Mouse (Mus musculus) stomach, embryonic 16.5 days (tissue): ENCODE data around the gene Mitf. TPM values are rescaled to one million over a fixed set of nuclear protein-coding genes. Genes with fewer than 3 reads are reported as not detected.

ENCODE experiments used
- ATAC-seq: fragments of 200-750 bp; cut with Nextera tagmentation; 2 replicates; pipeline ENCODE4 v1.8.0; 2017; ENCODE audit warnings: moderate number of reproducible peaks, moderate TSS enrichment; ENCODE audit not compliant: insufficient read depth, low FRiP score
- H3K27ac ChIP-seq: fragments of 300-500 bp; sonication (generic); 2 replicates; pipeline ENCODE4 v1.5.1; 2014; ENCODE audit warnings: low read length
- H3K27me3 ChIP-seq: fragments of 300-500 bp; sonication (generic); 2 replicates; pipeline ENCODE4 v1.6.1; 2014; ENCODE audit warnings: low read length, control low read depth, mixed read lengths; ENCODE audit not compliant: control insufficient read depth, insufficient read depth
- H3K36me3 ChIP-seq: fragments of 300-500 bp; sonication (generic); 2 replicates; pipeline ENCODE4 v1.6.1; 2014; ENCODE audit warnings: low read length; ENCODE audit not compliant: control insufficient read depth, insufficient read depth
- H3K4me1 ChIP-seq: fragments of 300-500 bp; sonication (generic); 2 replicates; pipeline ENCODE4 v1.6.1; 2014; ENCODE audit warnings: low read length, control low read depth, mixed read lengths; ENCODE audit not compliant: control insufficient read depth, insufficient read depth
- H3K4me2 ChIP-seq: fragments of 300-500 bp; sonication (generic); 2 replicates; pipeline ENCODE4 v1.6.1; 2014; ENCODE audit warnings: low read depth, low read length, mixed read lengths
- H3K4me3 ChIP-seq: fragments of 300-500 bp; sonication (generic); replicated peaks from 2 replicates; pipeline ENCODE4 v1.5.1; 2014; ENCODE audit warnings: mild to moderate bottlenecking, low read length
- H3K9ac ChIP-seq: fragments of 300-500 bp; sonication (generic); 2 replicates; pipeline ENCODE4 v1.6.1; 2014; ENCODE audit warnings: low read length
- H3K9me3 ChIP-seq: fragments of 300-500 bp; sonication (generic); replicated peaks from 2 replicates; pipeline ENCODE4 v1.6.1; 2016; ENCODE audit warnings: low read length, control low read depth; ENCODE audit not compliant: control insufficient read depth
- WGBS: fragments of 180-500 bp; shearing (Covaris S2); extraction: QIAGEN DNeasy Blood & Tissue Kit; methylation state at CpG from one replicate; pipeline ENCODE4 v1.1.7; 2014; 5-methylcytosine and 5-hydroxymethylcytosine counted together
- polyA plus RNA-seq: library from polyadenylated mRNA; unstranded; fragments of >200 nt; fragmentation: Nextera tagmentation; extraction: Ambion mirVana; gene quantifications from 2 replicates; pipeline ENCODE4 v1.2.1, GENCODE M21; 2015

The Mitf gene
- polyA plus RNA-seq, 1 experiment from 2014 or later, result 2.0 TPM

DNA sequence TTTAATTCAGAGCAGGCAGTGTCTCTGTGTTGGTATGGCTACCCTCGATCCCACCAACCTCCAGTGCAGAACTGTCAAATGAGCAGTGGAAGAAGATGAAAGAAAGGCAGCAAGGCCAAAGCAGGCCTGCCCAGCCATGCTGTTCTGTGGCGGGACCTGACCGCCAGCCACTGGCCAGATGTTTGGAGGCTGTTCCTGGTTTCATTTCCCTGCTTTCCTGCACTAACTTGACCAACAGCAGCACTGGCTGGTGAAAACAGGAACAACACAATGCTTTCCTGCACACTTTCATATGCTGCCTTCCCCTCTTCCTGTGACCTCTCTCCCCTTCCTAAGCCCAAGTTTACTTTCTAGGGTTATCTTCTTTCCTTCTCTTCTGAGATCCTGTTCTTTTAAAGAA is 50.8 kb downstream of the Mitf start:
- no peak overlapping the region for H3K27ac ChIP-seq
- no peak overlapping the region for H3K4me2 ChIP-seq
- no peaks in the 10 kb centered on the region for H3K27me3 ChIP-seq
- no peak for ATAC-seq
- H3K9ac ChIP-seq, result no peak overlapping the region
- no peaks in the 10 kb centered on the region for H3K36me3 ChIP-seq
- H3K4me3 ChIP-seq, result no peak overlapping the region
- H3K9me3 ChIP-seq, result no peaks in the 10 kb centered on the region
- no peaks in the 10 kb centered on the region for H3K4me1 ChIP-seq
- 51% methylated on average over 3 of the region's 3 CpGs for WGBS

DNA sequence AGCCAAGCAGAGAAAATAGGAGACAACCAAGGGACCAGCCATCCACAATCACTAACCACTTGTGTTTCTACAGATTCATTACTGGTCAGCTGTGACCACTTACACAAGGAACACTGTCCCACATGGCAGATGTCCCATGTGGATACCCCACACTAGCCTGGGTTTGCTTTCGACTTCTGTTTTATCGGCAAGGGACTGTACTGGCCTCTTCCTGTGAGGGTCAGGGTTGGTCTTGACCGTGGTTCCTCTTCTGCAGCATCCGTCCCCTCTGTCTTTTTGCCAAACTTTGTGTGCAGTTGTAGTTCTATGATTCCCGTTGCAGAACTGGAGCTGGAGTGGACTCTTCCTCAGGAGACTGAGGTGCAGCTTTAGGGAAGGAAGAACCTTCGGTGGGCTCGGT is 59.7 kb downstream of the Mitf start:
- 83% methylated on average over 7 of the region's 7 CpGs for WGBS
- H3K4me3 ChIP-seq, result no peak overlapping the region

DNA sequence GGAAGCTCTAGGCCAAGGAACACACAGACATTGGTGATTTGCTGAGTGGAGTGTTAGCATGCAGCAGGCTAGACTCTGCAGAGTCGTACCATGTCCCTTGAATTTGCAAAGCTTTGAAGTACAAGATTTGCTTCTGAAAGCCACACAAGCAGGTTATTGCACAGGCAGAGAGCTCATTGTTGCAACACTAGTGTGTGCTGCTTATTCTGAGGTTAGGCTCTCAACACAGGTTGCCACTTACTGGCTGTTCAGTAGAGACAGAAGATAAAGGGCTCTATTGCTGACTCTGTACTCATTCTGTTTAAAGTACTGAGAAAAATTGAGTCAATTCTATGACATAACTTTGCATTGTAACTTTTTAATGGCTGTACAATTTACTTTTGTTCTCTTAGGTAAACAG is 61.2 kb downstream of the Mitf start:
- Histone ChIP-seq H3K9ac (no peak overlapping the region), H3K4me3 (no peak overlapping the region), H3K9me3 (no peaks in the 10 kb centered on the region), H3K4me2 (no peak overlapping the region), H3K36me3 (no peaks in the 10 kb centered on the region), H3K4me1 (no peaks in the 10 kb centered on the region), H3K27ac (no peak overlapping the region), H3K27me3 (no peaks in the 10 kb centered on the region)
- 89% methylated on average over 1 of the region's 1 CpGs for WGBS
- no peak for ATAC-seq

More for the DNA sequence above, 59.7 kb downstream of the Mitf start:
- Histone ChIP-seq H3K4me1 (no peaks in the 10 kb centered on the region), H3K9ac (no peak overlapping the region), H3K36me3 (no peaks in the 10 kb centered on the region), H3K4me2 (no peak overlapping the region), H3K27me3 (no peaks in the 10 kb centered on the region), H3K9me3 (no peaks in the 10 kb centered on the region), H3K27ac (no peak overlapping the region)
- ATAC-seq, result no peak

DNA sequence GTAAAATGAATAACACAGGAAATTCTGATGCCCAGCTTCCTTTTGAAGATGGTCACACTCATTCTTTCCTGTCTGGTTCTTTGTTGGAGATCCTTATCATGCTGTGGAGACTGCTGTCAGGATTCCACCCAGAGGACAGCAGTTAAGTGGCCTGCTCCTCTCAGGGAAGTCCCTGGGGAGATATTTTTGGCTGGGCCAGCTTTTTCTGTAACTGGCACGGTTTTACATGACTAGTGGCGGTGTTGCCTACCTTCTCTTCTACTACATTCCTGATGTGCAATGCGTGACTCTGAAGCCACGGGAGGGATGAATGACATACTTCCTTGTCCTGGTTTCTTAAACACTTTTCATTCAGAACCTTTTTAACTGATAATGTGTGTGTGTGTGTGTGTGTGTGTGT is 63.1 kb downstream of the Mitf start:
- H3K27ac ChIP-seq, result no peak overlapping the region
- H3K27me3 ChIP-seq, result no peaks in the 10 kb centered on the region
- no peaks in the 10 kb centered on the region for H3K9me3 ChIP-seq
- H3K4me2 ChIP-seq, result no peak overlapping the region
- no peaks in the 10 kb centered on the region for H3K36me3 ChIP-seq
- no peak overlapping the region for H3K9ac ChIP-seq
- WGBS, result 85% methylated on average over 4 of the region's 4 CpGs
- no peak overlapping the region for H3K4me3 ChIP-seq
- H3K4me1 ChIP-seq, result no peaks in the 10 kb centered on the region
- ATAC-seq, result no peak

DNA sequence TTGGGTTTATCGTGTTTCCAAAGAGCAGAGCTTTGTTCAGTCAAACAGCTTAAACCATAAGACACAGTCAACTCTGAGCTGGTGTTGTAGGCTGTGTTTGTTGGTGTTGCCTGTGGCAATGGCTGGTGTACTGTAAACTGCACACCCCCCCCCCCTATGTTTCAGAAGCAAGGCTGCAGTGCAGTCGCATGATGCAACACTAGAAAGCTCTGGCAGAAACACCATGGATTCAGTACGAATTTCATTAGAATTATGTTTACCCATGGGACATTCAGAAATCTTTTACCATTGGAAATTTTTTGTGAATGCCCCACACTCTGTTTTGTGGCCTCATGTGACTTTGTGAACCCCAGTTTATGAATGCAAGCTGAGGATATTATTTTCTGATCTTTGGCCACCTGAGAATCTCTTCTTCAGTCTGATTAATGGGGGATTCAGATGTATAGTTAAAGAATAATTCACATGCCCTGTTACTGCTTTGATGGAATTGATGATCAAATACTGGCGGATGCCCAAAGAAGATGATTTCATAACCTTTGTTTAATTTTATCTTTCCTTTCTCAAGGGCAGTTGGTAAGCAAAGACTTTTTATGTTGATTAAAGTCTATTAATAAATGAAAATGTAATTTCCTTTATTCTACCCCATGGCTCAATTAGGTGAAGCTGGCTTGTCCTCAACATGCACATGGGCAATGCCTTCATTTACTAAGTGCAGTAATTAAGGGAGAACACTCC is 64.6 kb downstream of the Mitf start:
- WGBS, result 87% methylated on average over 4 of the region's 4 CpGs
- no peak overlapping the region for H3K27ac ChIP-seq
- H3K4me3 ChIP-seq, result no peak overlapping the region
- no peaks in the 10 kb centered on the region for H3K4me1 ChIP-seq
- no peaks in the 10 kb centered on the region for H3K36me3 ChIP-seq
- H3K4me2 ChIP-seq, result no peak overlapping the region
- no peaks in the 10 kb centered on the region for H3K9me3 ChIP-seq
- ATAC-seq, result no peak
- H3K9ac ChIP-seq, result no peak overlapping the region
- H3K27me3 ChIP-seq, result no peaks in the 10 kb centered on the region

DNA sequence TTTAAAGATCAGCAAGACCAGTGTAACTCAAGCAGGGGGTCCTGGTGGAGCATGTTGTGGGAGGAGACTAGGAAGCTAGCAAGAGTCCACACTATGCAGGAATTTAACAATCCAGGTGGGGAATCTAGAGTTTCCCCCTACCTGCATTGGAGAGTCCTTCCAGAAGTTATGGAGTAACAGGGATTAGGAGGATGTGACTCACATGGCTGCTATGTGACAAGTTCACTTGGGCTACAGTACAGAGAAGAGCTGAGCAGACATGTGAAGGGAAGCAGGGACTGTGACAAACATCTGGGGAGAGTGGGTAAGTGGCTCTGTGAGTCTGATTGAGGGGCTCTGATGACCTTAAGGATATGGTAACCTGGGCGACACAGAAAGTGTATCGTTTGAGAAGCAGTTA is 66.2 kb downstream of the Mitf start:
- H3K9me3 ChIP-seq, result no peaks in the 10 kb centered on the region
- H3K27me3 ChIP-seq, result no peaks in the 10 kb centered on the region
- no peaks in the 10 kb centered on the region for H3K4me1 ChIP-seq
- WGBS, result 66% methylated on average over 2 of the region's 2 CpGs
- no peaks in the 10 kb centered on the region for H3K36me3 ChIP-seq
- H3K27ac ChIP-seq, result no peak overlapping the region
- H3K4me2 ChIP-seq, result no peak overlapping the region
- no peak for ATAC-seq
- H3K4me3 ChIP-seq, result no peak overlapping the region
- H3K9ac ChIP-seq, result no peak overlapping the region

DNA sequence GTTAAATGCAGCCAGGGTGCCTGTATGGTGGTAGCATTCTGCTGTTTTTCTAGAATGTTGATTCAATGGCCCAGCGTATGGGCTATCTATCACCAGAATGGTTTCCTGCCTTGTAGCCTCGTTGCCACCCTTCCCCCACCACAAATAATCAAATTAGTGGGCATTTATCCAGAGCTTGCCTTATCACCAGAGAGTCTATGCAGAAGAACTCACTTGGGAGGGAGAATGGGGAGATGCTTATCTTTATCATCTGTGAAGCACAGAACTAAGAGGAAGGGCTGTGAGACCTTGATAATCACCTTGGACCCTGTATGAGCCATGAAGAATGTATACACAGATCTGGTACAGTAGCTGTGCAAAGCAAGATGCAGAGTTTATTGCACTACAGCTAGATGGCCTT is 70.1 kb downstream of the Mitf start:
- Histone ChIP-seq H3K4me1 (no peaks in the 10 kb centered on the region), H3K9ac (no peak overlapping the region), H3K27ac (no peak overlapping the region), H3K36me3 (no peaks in the 10 kb centered on the region), H3K9me3 (no peaks in the 10 kb centered on the region), H3K4me2 (no peak overlapping the region), H3K4me3 (no peak overlapping the region), H3K27me3 (no peaks in the 10 kb centered on the region)
- ATAC-seq, result no peak
- WGBS, result 47% methylated on average over 2 of the region's 2 CpGs

DNA sequence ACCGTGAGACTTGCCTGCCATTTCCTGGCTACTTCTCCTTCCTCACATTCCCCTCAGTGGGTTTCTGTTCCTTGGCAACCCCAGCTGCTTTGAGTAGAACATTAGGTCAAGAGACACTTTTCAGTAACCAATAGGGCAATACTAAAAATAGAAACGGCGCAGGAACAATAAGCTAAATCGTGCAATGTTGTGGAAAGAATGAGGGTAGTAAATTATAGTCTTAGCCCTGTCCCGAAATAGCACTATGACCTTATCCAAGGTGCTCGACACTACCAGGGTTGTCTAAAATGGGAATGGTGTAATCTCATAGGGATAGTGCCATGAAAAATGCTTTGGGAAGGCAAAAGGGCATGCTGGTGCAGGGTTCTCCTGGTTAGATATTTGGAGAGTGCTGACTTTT is 70.6 kb downstream of the Mitf start:
- Histone ChIP-seq H3K27me3 (no peaks in the 10 kb centered on the region), H3K27ac (no peak overlapping the region), H3K9ac (no peak overlapping the region), H3K4me2 (no peak overlapping the region), H3K4me3 (no peak overlapping the region), H3K36me3 (no peaks in the 10 kb centered on the region), H3K9me3 (no peaks in the 10 kb centered on the region), H3K4me1 (no peaks in the 10 kb centered on the region)
- WGBS, result 82% methylated on average over 6 of the region's 6 CpGs
- ATAC-seq, result no peak

DNA sequence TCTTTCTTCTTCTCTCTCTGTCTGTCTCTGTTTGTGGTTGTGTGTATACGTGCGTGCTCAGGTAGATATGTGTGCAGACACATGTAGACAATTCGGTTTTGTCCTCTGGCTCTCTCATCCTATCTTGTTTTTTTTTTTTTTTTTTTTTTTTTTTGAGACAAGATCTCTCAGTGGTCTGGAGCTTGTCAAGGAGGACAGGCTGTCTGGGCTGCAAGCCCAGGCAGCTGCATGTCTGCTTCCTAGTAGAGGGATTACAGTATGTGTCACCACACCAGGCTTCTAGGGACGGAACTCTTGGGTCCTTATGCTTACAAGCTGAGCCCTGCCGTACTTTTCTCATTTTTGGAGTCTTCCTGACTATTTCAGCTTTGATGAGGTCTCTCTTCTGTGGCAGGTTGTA is 73.5 kb downstream of the Mitf start:
- Histone ChIP-seq H3K27me3 (no peaks in the 10 kb centered on the region), H3K4me2 (no peak overlapping the region), H3K27ac (no peak overlapping the region), H3K36me3 (no peaks in the 10 kb centered on the region), H3K9ac (no peak overlapping the region), H3K9me3 (no peaks in the 10 kb centered on the region), H3K4me1 (no peaks in the 10 kb centered on the region), H3K4me3 (no peak overlapping the region)
- peak; percentile 53; the same call in 1 of the 2 replicates for ATAC-seq
- WGBS, result 45% methylated on average over 5 of the region's 5 CpGs
